Mouse (Mus musculus) left cerebral cortex, postnatal 36 days (tissue): ENCODE measurements around the gene Wipf1. TPM values are rescaled to one million over a fixed set of nuclear protein-coding genes. Genes with fewer than 3 reads are reported as not detected.

ENCODE experiments used
- DNase-seq, 2 experiments: peaks; one replicate each; pipeline ENCODE4 v3.0.0; 2021 to 2022; ENCODE audit warnings: low spot score in 2 of 2, mixed read lengths in 1 of 2
- intact Hi-C: fragments of 180-260 bp; cut with DNase I; formaldehyde crosslinking; loops from one replicate; pipeline ENCODE4 v1.15.1; 2025
- total RNA-seq, 2 experiments: library from RNA; stranded (reverse); gene quantifications; 2 replicates each; pipeline ENCODE4 v1.2.3; 2021

Wipf1 gene
- total RNA-seq, 2 experiments from 2014 or later: 7.7 to 8.2 TPM

DNA sequence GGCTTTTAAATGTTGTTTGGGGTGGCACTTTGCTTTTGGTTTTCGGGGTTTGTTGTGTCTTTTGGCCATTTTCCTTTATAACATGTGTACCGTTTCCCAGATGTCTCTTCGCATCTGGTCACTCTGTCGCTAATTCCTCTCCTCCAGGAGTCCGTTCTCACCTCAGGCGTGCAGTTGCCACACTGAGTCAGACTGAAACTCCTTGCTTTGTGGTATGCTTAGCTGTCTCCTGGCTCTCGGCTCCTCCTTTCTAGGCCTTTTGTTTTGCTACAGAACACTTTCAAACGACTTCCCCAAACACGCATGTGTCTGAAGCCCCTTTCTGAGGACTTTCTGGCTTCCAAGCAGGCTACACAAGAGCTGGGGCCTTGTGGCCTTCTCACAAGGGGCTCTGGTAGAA lies 125.1 kb downstream of the Wipf1 start:
- intact Hi-C loops: loop anchor here (5.0 kb wide), 1 partner anchor 92 kb away; the partner anchor contains the start of genes Cir1 and Scrn3
- DNase-seq: no peak

GRCm38 (mm10) chr2:73403385-73404013 lies 126.0 kb downstream of the Wipf1 start:
- intact Hi-C loops: loop anchor here (5.0 kb wide), 1 partner anchor 91 kb away; the partner anchor contains the start of genes Cir1 and Scrn3

GRCm38 (mm10) chr2:73401689-73402088 lies 127.8 kb downstream of the Wipf1 start:
- intact Hi-C loops: loop anchor here (5.0 kb wide), 1 partner anchor 89 kb away; the partner anchor contains the start of genes Cir1 and Scrn3
- no peak for DNase-seq

More at GRCm38 (mm10) chr2:73403385-73404013, 126.0 kb downstream of the Wipf1 start:
- DNase-seq: no peak

DNA sequence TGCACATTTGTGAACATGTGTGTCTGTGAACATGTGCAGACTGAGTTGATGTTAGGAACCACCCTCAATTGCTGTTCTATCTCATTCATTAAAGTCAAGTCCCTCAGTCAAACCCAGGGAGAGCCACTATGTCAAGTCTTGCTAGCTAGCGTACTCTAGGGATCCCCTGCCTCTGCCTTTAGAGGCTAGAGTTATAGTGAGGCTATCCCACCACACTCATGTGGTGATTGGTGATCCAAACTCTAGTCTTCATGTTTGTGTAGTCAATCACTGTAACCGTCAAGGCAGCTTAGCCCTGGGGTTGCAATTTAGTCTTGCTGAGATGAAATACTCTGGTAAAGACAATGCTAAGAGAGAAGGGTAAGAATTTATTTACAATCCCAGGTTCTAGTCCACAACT lies 132.1 kb downstream of the Wipf1 start:
- intact Hi-C loops: no loop called here

DNA sequence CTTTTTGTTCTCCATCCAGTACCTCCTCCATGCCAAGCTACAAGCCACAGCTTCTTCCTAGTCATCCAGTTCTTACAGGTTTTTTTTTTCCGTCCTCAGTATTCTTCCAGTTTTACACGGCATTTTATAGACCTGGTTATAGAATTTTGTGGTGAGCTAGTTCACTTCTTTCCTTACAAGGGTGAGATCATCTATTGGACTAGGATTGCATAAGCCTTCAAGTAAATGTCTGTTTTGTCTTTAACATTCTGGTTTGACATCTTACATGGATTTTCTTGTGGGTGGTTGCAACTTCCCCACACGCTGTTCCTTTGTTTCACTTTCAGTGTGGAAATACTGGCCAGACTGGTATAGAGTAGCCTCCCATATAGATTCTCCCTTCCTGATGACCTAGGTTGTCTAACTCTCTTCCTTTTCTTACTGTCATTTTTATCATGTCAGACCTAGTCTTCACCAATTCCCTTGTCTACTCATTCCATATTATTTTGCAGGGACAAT lies 132.7 kb downstream of the Wipf1 start:
- no peak for DNase-seq
- intact Hi-C loops: no loop called here

More for the DNA sequence above, 132.1 kb downstream of the Wipf1 start:
- no peak for DNase-seq

DNA sequence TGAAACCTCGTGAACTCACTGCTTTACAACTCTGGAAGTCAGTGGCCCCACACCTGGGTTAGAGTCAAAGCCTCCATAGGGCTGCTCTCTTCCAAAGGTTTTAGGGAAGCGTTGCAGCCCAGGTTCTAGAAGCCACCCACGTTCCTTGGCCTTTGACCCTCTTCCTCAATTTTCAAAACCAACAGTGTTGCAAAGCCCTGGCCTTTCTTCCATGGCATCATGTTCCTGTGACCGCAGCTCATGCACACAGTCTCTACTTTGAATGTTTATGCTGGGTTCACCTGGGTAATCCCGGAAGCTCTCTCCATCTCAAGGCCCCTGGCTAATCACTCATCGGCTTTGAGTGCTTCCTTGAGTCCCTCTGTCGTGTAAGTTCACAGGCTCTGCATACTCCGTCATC lies 134.0 kb downstream of the Wipf1 start:
- no peak for DNase-seq
- intact Hi-C loops: no loop called here

GRCm38 (mm10) chr2:73394476-73394875 lies 135.1 kb downstream of the Wipf1 start:
- intact Hi-C loops: no loop called here
- no peak for DNase-seq

- no peak for DNase-seq
- intact Hi-C loops: no loop called here
Observed at GRCm38 (mm10) chr2:73392772-73393171, 136.8 kb downstream of the Wipf1 start.

- intact Hi-C loops: no loop called here
Observed at GRCm38 (mm10) chr2:73389951-73390350, 139.6 kb downstream of the Wipf1 start.

DNA sequence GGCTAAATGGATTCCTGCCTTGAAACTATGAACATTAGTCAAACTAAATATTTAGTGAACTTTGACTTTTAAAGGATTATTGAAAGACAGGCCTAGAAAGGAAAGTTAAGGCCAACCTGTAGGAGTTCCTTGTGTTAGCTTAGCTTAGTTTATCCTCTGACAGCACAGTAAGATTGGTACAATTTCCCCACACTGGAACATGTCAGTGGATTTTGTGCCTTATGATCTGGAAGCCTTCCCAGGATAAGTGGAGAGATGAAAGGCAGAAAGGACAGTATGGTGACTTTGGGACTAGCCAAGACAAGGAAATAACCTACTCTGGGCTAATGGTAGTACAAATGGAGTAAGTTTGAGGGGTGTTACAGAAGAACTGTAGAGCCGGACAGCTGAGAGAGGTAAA lies 141.7 kb downstream of the Wipf1 start:
- intact Hi-C loops: no loop called here
- no peak for DNase-seq

More at GRCm38 (mm10) chr2:73389951-73390350, 139.6 kb downstream of the Wipf1 start:
- no peak for DNase-seq

DNA sequence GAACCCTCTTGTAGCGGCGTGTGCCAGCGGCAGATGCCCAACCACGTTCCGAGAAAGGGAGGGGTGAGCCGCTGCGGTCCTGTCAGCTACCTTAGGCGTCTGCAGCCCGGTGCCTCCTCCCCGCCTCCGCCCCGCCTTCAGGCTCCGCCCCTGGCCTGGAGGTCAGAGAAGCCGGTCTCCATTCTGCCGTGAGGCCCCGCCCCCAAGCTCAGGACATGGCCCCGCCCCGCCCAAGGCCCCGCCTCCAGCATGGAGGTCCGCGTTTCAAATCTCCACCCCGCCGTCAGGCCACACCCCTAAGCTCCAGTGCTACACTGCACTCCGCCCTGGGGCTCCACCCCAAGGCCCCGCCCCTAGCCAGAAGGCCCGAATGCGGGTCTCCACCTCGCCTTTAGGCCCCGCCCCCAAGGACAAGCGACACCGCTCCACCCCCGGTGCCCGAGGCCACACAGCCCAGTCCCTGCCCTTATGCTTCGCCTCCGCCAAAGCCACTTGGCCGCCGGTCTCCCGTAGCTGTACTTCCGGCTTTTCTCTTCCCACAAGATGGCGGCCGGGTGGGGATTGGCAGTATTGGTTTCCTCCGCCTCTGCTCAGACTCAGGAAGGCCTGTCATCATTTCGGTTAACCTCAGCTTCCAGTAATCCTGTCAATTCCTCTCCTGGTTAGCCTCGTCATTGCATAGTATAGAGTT lies 143.0 kb downstream of the Wipf1 start, which contains the start of gene Gpr155:
Gpr155 (minus strand) TSS at position 217 of the 691 bp plus-strand sequence.
- DNase-seq: peak; percentile 97 to 98
- intact Hi-C loops: no loop called here

DNA sequence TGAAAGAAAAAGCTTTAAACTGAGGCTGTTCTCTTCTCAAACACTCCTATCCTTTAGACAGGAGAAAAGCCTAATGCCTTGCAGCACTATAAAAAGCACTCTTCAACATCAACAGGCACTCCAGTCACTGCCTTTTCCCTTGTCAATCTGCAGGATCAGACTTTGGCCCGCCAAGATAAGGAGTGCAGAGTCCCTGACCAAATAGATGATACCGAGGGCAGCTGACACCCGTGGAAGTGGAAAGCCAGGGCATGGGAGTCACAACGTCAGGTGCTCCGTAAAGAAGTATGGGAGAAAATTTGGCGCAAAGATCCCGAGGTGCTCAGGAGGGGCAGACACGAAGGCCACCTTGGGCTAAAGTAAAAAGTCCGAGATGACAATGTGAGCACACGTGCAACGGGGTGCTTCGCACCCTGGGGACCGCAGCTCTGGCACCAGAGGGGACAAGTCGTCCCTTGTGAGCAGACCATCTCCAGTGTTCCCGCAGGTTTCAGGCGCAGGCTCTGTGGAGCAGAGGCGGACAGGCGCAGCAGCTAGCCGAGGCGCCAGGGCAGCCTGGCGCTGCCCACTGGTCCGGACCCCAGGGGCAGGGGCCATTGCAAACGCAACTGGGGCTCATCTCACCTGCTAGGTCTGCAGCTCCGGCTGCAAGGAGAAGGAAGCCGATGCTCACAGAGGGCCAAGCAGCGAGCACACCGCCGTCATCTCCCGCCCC lies 143.7 kb downstream of the Wipf1 start:
- intact Hi-C loops: no loop called here
- no peak for DNase-seq

GRCm38 (mm10) chr2:73385172-73385571 lies 144.4 kb downstream of the Wipf1 start:
- DNase-seq: no peak
- intact Hi-C loops: no loop called here

GRCm38 (mm10) chr2:73380298-73380975 lies 149.1 kb downstream of the Wipf1 start:
- intact Hi-C loops: no loop called here
- DNase-seq: no peak

DNA sequence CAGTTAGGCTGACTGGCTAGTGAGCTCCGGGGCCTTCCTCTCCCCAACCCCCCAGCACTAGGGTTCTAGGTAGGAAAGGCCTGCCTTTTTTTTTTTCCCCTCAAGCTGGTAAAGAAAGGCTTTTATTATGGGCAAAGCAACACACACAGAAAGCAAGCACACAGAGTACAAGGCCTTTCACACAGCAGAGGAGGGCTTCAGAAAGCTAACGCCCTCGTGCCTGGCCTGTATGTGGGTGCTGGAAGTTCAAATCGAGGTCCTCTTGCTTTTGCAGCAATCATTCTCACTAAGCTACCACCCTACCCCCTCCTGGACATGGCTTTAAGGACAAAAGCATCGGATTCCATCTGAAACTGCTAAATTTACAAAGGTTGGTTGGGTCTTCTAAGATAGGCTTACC lies 149.9 kb downstream of the Wipf1 start:
- intact Hi-C loops: no loop called here
- no peak for DNase-seq

Other genes starting within 250 kb of the Wipf1 start
- 10 to 100 TPM; 16.3 to 18.4 TPM for gene Scrn3, start 217.1 kb downstream of the Wipf1 start, total RNA-seq
- gene Cir1, start 217.0 kb downstream of the Wipf1 start, total RNA-seq: 10 to 100 TPM; 24.3 to 28.3 TPM
- gene Gpr155, start 143.2 kb downstream of the Wipf1 start, total RNA-seq: 10 to 100 TPM; 37.9 to 41.7 TPM
- gene Chrna1, start 50.6 kb upstream of the Wipf1 start, total RNA-seq: under 1 TPM; 0.09 to 0.10 TPM
- gene Chn1, start 245.6 kb upstream of the Wipf1 start, total RNA-seq: 1,000 to 10,000 TPM; 1,550 to 1,610 TPM